Mouse (Mus musculus) midbrain, embryonic 16.5 days (tissue): Measurements from ENCODE around the gene Scrt2. TPM values are rescaled to one million over a fixed set of nuclear protein-coding genes. Genes with fewer than 3 reads are reported as not detected.

Experiments
- ATAC-seq: fragments of 200-750 bp; cut with Nextera tagmentation; 2 replicates; pipeline ENCODE4 v1.8.0; 2017; ENCODE audit warnings: moderate TSS enrichment
- H3K27ac ChIP-seq: fragments of 300-500 bp; sonication (generic); 2 replicates; pipeline ENCODE4 v1.5.1; 2014; ENCODE audit warnings: mild to moderate bottlenecking, low read length, mixed read lengths
- H3K27me3 ChIP-seq: fragments of 300-500 bp; sonication (generic); 2 replicates; pipeline ENCODE4 v1.6.1; 2014; ENCODE audit warnings: low read depth, low read length, mixed read lengths; ENCODE audit not compliant: control insufficient read depth, insufficient read depth
- H3K36me3 ChIP-seq: fragments of 300-500 bp; sonication (generic); 2 replicates; pipeline ENCODE4 v1.6.1; 2014; ENCODE audit warnings: mild to moderate bottlenecking, low read length, moderate library complexity, mixed read lengths; ENCODE audit not compliant: control insufficient read depth, insufficient read depth
- H3K4me1 ChIP-seq: fragments of 300-500 bp; sonication (generic); 2 replicates; pipeline ENCODE4 v1.6.1; 2014; ENCODE audit warnings: mild to moderate bottlenecking, low read length, mixed read lengths; ENCODE audit not compliant: control insufficient read depth, insufficient read depth
- H3K4me2 ChIP-seq: fragments of 300-500 bp; sonication (generic); 2 replicates; pipeline ENCODE4 v1.6.1; 2014; ENCODE audit warnings: mild to moderate bottlenecking, low read length, mixed read lengths
- H3K4me3 ChIP-seq: fragments of 300-500 bp; sonication (generic); 2 replicates; pipeline ENCODE4 v1.5.1; 2014; ENCODE audit warnings: low read depth, mild to moderate bottlenecking, low read length, moderate library complexity, mixed read lengths
- H3K9ac ChIP-seq: fragments of 300-500 bp; sonication (generic); 2 replicates; pipeline ENCODE4 v1.6.1; 2014; ENCODE audit warnings: low read depth, low read length, mixed read lengths
- H3K9me3 ChIP-seq: fragments of 300-500 bp; sonication (generic); replicated peaks from 2 replicates; pipeline ENCODE4 v1.6.1; 2014; ENCODE audit warnings: mild to moderate bottlenecking, low read length, mixed read lengths; ENCODE audit not compliant: control insufficient read depth, poor library complexity, severe bottlenecking
- WGBS: fragments of 180-500 bp; shearing (Covaris S2); extraction: QIAGEN DNeasy Blood & Tissue Kit; methylation state at CpG from one replicate; pipeline ENCODE4 v1.1.7; 2014; 5-methylcytosine and 5-hydroxymethylcytosine counted together
- polyA plus RNA-seq: library from polyadenylated mRNA; unstranded; fragments of >200 nt; fragmentation: Nextera tagmentation; extraction: Ambion mirVana; gene quantifications from 2 replicates; pipeline ENCODE4 v1.2.1, GENCODE M21; 2015

The Scrt2 gene
- 5.8 and 7.7 TPM in 2 replicates for polyA plus RNA-seq

DNA sequence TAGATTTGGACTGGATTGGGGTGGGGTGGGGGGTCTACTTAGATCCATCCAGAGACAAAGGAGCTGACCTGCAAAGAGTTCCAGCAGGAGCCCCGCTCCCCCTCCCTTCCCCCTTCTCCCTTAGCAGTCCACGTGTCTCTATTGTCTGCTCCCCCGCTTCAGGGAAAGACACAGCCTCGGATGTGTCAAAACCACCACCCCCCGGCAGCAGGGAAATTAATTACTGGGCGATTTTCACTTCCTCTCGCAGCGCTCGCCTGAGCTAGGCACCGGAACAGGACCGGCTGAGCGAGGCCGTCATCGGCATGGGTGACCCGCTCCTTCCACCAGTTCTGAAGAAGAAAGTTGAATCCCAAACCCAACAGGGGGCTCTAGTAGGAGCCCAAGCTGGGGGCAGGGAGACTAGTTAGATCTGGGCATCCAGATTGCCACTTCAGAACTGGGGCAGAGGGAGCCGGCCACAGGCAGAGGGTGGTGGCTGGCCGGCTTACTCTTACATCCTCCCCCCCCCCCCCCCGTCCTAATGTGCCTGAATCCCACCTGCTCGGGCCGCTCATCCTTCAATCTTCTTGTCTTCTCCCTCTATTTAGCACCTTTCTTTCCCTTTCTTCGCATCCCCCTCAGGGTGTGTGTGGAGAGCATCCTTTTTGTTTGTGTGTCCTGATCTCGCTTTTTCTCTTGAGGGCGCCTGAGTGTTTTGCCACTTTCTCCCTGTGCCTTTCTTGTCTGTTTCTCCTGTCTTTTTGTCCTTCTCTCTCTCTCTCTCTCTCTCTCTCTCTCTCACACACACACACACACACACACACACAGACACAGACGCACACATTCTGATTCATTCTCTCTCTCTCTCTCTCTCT is at the start of gene Scrt2:
Gene Scrt2, plus strand, starts transcription at position 845 of the 857 bp plus-strand sequence.
- H3K4me2 ChIP-seq: peak within 1 kb of the TSS; percentile 77
- WGBS: 0% methylated on average over 21 of the region's 24 CpGs
- H3K9me3 ChIP-seq: no peaks in the 10 kb centered on the region
- H3K27ac ChIP-seq: peak within 1 kb of the TSS; percentile 95
- ATAC-seq: peak; percentile 61
- H3K9ac ChIP-seq: peak within 1 kb of the TSS; percentile 98
- no peaks in the 10 kb centered on the region for H3K36me3 ChIP-seq
- H3K4me1 ChIP-seq: peaks cover 32% of the 10 kb centered on the region
- H3K4me3 ChIP-seq: peak within 1 kb of the TSS; percentile 84
- H3K27me3 ChIP-seq: no peaks in the 10 kb centered on the region

DNA sequence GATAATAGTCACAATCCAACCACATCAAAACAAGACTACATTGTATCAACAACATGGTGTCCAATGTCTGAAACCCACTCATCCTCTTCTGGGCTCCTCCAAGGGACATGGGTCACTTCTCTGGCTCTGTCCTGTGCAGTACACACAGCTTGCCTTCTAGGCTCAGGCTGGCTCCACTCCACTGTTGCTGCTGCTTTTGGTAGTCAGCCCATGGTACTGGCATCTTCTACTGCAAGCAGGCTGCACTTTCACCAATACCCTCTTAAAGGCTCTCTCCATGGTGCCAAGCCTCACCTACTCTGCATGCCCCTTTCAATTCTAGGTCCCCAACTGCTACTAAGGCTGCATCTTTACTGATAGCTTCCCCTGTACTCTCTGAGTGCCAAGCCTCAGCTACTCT is 41.2 kb upstream of the Scrt2 start:
- no peaks in the 10 kb centered on the region for H3K36me3 ChIP-seq
- no peaks in the 10 kb centered on the region for H3K27me3 ChIP-seq
- ATAC-seq: no peak
- H3K4me2 ChIP-seq: no peak overlapping the region
- no peak overlapping the region for H3K4me3 ChIP-seq
- no peaks in the 10 kb centered on the region for H3K4me1 ChIP-seq
- H3K9me3 ChIP-seq: peaks cover 6% of the 10 kb centered on the region; the same call in 1 of the 2 replicates
- no peak overlapping the region for H3K27ac ChIP-seq
- H3K9ac ChIP-seq: no peak overlapping the region

DNA sequence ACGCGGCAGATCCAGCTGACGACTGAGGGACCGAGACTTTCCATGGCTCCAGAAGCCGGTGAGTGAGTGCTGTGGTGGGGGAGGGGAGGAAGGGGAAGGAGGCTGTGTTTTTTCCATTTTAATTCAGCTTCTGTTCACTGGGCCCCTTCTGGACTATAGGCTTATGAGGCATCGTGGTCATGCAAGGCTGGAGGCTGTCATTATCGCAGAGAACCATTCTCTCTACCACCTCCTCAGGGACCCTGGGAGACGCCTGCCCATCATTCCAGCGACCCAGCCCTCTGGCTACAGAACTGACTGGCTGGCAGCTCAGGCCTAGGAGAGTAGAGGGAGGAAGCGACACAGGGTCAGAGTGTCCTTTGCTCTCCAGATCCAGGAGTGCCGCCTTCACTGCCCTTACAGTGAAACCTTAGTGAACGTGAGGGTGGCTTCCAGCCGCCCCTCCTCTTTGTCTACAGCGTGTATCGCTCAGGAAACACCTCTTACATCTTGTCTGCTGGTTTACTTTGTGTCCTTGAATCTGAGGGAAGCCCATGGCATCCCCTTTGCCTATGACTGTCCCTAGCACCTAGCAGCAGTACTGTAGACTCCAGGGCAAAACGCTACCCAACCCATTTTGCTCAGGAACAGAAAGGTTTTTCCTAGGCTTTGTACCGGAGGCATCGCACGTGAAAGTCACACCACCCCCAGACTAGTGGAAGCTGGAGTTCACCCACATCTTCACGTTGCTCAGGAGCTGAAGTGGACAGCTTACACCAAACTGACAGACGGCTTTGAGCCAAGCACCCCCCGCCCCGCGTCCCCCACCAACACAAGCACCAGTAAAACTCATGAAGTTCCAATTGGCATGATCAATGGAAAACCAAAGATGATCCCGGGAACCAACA is 34.0 kb upstream of the Scrt2 start:
- Histone ChIP-seq H3K4me1 (peaks cover 34% of the 10 kb centered on the region), H3K9me3 (no peaks in the 10 kb centered on the region), H3K4me2 (peak overlapping the region; percentile 96; the same call in 1 of the 2 replicates), H3K27me3 (no peaks in the 10 kb centered on the region), H3K36me3 (no peaks in the 10 kb centered on the region), H3K4me3 (no peak overlapping the region; the same call in 1 of the 2 replicates), H3K27ac (peak overlapping the region; percentile 64), H3K9ac (0 out of 2 replicates have a peak overlapping the region, but pooled peaks have one; percentile 7)
- peak; percentile 14; the same call in 1 of the 2 replicates for ATAC-seq
- WGBS: 4% methylated on average over 25 of the region's 25 CpGs

DNA sequence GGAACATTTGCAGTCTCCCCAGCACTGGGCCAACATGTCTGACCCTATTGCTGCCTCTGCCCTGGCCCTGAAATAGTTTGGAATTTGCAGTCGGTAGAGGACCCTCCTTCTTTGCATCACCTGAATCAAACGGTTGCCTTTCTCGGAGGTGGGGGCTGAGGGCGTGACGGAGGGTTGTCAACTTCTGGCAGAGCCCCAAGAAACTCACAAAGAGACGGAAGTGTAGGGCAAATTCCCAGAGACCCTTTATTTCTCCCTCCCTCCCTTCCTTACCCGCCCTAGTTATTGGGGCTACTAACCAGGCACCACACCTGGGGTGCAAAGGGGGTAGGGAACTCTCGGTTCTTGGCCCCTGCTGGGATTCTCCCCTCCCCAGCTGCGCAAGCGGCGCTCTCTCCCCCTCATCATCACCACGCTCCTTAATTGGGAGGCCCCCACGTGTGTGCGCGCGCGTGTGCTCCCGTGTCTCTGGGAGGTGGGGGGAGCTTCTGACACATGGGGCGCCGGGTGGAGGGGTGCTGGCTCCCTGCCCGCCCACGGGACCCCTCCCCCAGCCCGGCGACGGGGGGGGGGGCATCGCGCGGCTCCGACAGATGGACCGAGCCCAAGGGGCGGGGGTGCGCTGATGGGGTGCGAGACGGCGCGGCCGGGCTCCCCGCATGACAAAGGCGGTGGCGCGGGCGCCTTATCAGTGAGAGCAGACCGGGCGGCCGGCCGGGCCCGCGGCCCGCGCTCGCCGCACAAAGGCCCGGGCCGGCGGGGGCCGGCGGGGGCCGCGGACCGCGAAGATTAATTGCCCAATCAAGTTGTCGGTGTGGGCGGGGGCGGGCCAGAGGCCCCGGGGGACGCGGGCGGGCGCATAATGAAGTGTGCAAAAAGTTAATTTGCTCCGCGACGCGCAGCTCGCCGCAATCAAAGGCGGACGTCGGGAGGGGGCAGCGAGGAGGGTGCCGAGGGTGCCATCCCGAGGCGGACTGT is 33.0 kb upstream of the Scrt2 start:
- ATAC-seq: peak; percentile 26
- peak overlapping the region; percentile 81 for H3K9ac ChIP-seq
- peak overlapping the region; percentile 96 for H3K4me2 ChIP-seq
- H3K4me1 ChIP-seq: peaks cover 34% of the 10 kb centered on the region
- peak overlapping the region; percentile 63 for H3K27ac ChIP-seq
- no peaks in the 10 kb centered on the region for H3K36me3 ChIP-seq
- no peaks in the 10 kb centered on the region for H3K27me3 ChIP-seq
- H3K4me3 ChIP-seq: peak overlapping the region; percentile 55
- no peaks in the 10 kb centered on the region for H3K9me3 ChIP-seq
- 1% methylated on average over 52 of the region's 82 CpGs for WGBS

DNA sequence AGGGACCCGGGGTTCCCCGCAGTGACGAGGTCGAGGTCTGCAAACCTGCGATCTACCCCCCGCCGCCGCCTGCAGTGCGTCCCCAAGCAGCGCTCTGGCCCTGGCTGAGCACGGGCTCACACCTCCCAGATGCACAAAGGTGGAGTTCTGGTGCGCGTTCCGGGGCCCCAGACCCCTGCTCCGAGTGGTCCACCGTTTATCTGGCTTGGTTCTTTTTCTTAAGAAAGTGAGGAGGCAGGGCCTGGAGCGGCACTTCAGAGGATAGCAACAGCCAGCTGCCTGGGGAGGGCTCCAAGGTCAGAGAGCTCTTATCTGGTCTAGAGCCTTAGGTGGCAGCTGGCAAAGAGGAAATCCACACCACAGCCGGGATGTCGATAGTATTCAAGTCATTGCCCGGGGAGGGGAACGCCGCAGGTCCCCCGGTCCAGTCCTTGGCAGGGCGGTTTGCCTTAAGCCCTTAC is 32.3 kb upstream of the Scrt2 start:
- peak; percentile 21; the same call in 1 of the 2 replicates for ATAC-seq
- Histone ChIP-seq H3K27ac (peak overlapping the region; percentile 63), H3K27me3 (no peaks in the 10 kb centered on the region), H3K9me3 (no peaks in the 10 kb centered on the region), H3K4me1 (peaks cover 34% of the 10 kb centered on the region), H3K9ac (peak overlapping the region; percentile 81), H3K4me3 (peak overlapping the region; percentile 55), H3K4me2 (peak overlapping the region; percentile 96), H3K36me3 (no peaks in the 10 kb centered on the region)
- WGBS: under 1% methylated on average over 24 of the region's 24 CpGs

DNA sequence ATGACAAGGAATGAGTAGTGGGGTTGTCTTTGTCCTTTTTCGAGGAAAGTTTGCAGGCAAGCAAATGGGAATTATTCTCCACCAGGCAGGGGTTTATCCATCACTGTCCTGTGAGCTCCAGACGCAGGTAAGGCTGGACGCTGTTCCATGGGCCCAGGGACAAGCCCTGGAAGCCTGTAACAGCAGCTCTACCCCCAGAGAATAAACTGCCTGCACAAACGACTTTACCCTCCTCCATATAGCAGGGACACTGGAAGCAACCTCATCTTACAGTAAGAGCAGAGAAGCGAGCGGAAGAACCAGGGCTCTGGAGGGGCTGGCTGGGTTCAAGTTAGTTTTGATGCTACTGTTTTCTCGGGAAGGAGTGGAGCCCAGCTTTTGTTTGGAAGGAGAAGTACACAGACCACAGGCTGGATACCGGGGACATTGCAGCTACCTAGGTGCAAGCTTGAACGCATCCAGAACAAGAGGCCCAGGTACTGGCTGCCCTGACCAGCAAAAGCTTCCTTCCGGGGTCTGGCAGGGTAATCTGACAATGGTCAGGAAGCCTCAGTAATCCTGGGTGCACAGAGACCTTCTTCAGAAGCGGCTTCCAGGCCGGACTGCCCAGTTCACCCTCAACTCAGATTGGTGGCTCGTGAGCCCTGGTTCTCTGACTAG is 31.6 kb upstream of the Scrt2 start:
- Histone ChIP-seq H3K4me3 (no peak overlapping the region; the same call in 1 of the 2 replicates), H3K4me1 (peaks cover 34% of the 10 kb centered on the region), H3K27ac (peak overlapping the region; percentile 66), H3K9me3 (no peaks in the 10 kb centered on the region), H3K27me3 (no peaks in the 10 kb centered on the region), H3K4me2 (peak overlapping the region; percentile 96), H3K36me3 (no peaks in the 10 kb centered on the region), H3K9ac (peak overlapping the region; percentile 34; the same call in 1 of the 2 replicates)
- peak; percentile 8; the same call in 1 of the 2 replicates for ATAC-seq
- 7% methylated on average over 13 of the region's 13 CpGs for WGBS

DNA sequence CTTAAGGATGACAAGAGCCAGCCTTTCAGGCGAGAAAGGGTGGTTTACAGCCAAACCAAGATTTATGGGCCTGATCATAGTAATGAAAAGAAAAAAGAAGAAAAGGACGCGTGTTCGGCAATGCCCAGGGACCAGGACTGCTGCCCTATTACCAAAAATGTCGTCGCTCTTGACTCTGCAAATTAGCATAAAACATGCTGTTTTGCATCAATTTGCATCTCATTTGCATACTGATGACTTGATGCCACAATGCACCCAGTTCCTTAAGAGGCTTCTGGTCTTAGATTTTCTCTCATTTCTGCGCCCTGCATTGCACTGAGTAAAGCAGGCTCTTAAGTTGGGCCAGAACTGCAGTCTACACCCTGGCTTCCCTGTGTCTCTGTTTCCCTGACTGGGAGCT is 31.0 kb upstream of the Scrt2 start:
- peak overlapping the region; percentile 66 for H3K27ac ChIP-seq
- WGBS: 4% methylated on average over 7 of the region's 7 CpGs
- no peaks in the 10 kb centered on the region for H3K27me3 ChIP-seq
- peaks cover 34% of the 10 kb centered on the region for H3K4me1 ChIP-seq
- H3K4me3 ChIP-seq: no peak overlapping the region
- ATAC-seq: peak; percentile 54
- H3K4me2 ChIP-seq: peak overlapping the region; percentile 25; the same call in 1 of the 2 replicates
- no peaks in the 10 kb centered on the region for H3K36me3 ChIP-seq
- no peaks in the 10 kb centered on the region for H3K9me3 ChIP-seq
- H3K9ac ChIP-seq: no peak overlapping the region
